Comparison of ENCODE assay signal across 8 mouse cellular contexts in the genomic region with DNA sequence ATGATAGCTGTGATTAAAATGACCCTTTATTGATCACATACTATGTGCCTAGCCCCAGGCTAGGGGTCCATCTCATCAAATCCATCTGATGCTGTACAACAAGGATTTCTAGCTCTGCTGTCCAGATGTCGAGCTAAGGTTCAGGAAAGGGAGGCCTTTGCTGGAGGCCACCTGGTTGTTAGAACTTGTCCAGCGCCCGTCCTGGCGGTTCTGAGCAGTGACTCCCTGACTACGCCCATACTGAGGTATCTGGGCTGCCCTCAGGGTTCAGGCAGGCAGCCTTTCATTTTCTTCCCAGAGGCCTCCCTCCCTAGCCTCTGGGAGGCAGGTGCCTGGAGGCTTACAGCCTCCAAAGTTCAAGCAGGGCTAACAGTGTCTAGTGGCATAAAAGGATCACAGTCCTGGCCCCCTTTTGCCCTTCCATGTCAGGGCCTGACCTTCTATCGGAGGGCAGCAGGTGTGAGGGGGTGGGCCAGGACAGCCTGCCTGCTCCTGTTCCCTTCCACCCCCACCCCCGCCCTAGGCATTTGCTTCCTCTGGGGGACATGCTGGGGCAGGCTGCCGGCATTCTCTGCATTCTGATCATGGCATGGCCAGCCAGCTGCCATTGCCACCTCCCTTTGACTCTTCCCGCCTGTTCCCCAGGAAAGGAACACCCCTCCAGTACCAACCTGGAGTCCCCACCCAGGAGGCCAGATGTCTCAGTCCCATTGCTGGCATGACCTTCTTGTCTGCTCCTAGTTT. TPM values are rescaled to one million over a fixed set of nuclear protein-coding genes. Genes with fewer than 3 reads are reported as not detected.
A peak's percentile ranks its signal among the peaks of the same experiment; 100 is the strongest.
DNase-seq lines count a peak whose midpoint lies in the region; ATAC-seq and TF ChIP-seq lines count a peak whose summit lies in the region.

No protein-coding gene starts in this region.

- TF ChIP-seq POLR2A in limb, embryonic 14.5 days (IDR thresholded peaks at IDR 0.05; ENCODE audit: borderline replicate concordance, extremely low read depth, insufficient read depth, insufficient read length): no peak

- no peak for ATAC-seq in forebrain, embryonic 15.5 days (replicated peaks)
- no peak for ATAC-seq in limb, embryonic 14.5 days (ENCODE audit: low FRiP score, low read depth)
- ATAC-seq in stomach, postnatal 0 days (ENCODE audit: low FRiP score, low TSS enrichment): no peak

- WGBS in forebrain, embryonic 15.5 days: 67% methylated on average over 9 of the region's 9 CpGs
- 44% methylated on average over 9 of the region's 9 CpGs for WGBS in limb, embryonic 14.5 days
- WGBS in stomach, postnatal 0 days: 42% methylated on average over 9 of the region's 9 CpGs

- H3K27me3 ChIP-seq in forebrain, embryonic 15.5 days: no peaks in the 10 kb centered on the region
- H3K27me3 ChIP-seq in limb, embryonic 14.5 days (ENCODE audit: control insufficient read depth, insufficient read depth, low read length): no peaks in the 10 kb centered on the region
- no peaks in the 10 kb centered on the region for H3K27me3 ChIP-seq in stomach, postnatal 0 days (ENCODE audit: control insufficient read depth, insufficient read depth, low read length)

- H3K9me3 ChIP-seq in forebrain, embryonic 15.5 days: no peaks in the 10 kb centered on the region
- H3K9me3 ChIP-seq in limb, embryonic 14.5 days (ENCODE audit: control insufficient read depth, low read length): no peaks in the 10 kb centered on the region
- no peaks in the 10 kb centered on the region for H3K9me3 ChIP-seq in stomach, postnatal 0 days (ENCODE audit: control insufficient read depth, low read length)

- no peak overlapping the region for H3K4me2 ChIP-seq in forebrain, embryonic 15.5 days (replicated peaks)
- H3K4me2 ChIP-seq in limb, embryonic 14.5 days (replicated peaks; ENCODE audit: low read depth, low read length, severe bottlenecking): peak overlapping the region; percentile 17; the same call in 1 of the 2 replicates
- no peak overlapping the region for H3K4me2 ChIP-seq in stomach, postnatal 0 days (replicated peaks; ENCODE audit: low read depth)

- H3K4me3 ChIP-seq in forebrain, embryonic 15.5 days: no peak overlapping the region
- H3K4me3 ChIP-seq in limb, embryonic 14.5 days (replicated peaks; ENCODE audit: low read length): 0 out of 2 replicates have a peak overlapping the region, but pooled peaks have one; percentile 2
- H3K4me3 ChIP-seq in stomach, postnatal 0 days (ENCODE audit: low read depth, low read length): no peak overlapping the region

- H3K9ac ChIP-seq in forebrain, embryonic 15.5 days (replicated peaks): 0 out of 2 replicates have a peak overlapping the region, but pooled peaks have one; percentile 5
- 0 out of 2 replicates have a peak overlapping the region, but pooled peaks have one; percentile 12 for H3K9ac ChIP-seq in limb, embryonic 14.5 days (ENCODE audit: low read depth, low read length, severe bottlenecking)
- peak overlapping the region; percentile 23; the same call in 1 of the 2 replicates for H3K9ac ChIP-seq in stomach, postnatal 0 days (ENCODE audit: low read length)

- peaks cover 19% of the 10 kb centered on the region for H3K36me3 ChIP-seq in forebrain, embryonic 15.5 days
- H3K36me3 ChIP-seq in limb, embryonic 14.5 days (ENCODE audit: control insufficient read depth, insufficient read depth, low read length): peaks cover 42% of the 10 kb centered on the region
- H3K36me3 ChIP-seq in stomach, postnatal 0 days (ENCODE audit: control insufficient read depth, insufficient read depth, low read length): peaks cover 15% of the 10 kb centered on the region

- DNase-seq in ovary, postnatal 36 days (ENCODE audit: low spot score): peak; percentile 6
- DNase-seq in ovary, postnatal 10 days (ENCODE audit: low spot score): no peak
- DNase-seq in limb, embryonic 14.5 days (ENCODE audit: low spot score): no peak
- DNase-seq in stomach, postnatal 0 days (ENCODE audit: low spot score): peak; percentile 37
- DNase-seq in left cerebral cortex, adult 8-10 months (ENCODE audit: low spot score in 2 of 2): no peak
- no peak for DNase-seq in yolk sac, embryonic 10.5 days (ENCODE audit: low spot score)
- DNase-seq in thymus, postnatal 10 days (ENCODE audit: low spot score in 2 of 2): no peak

- H3K4me1 ChIP-seq in forebrain, embryonic 15.5 days: peaks cover 49% of the 10 kb centered on the region
- H3K4me1 ChIP-seq in limb, embryonic 14.5 days (ENCODE audit: control insufficient read depth, insufficient read depth, low read length): peaks cover 34% of the 10 kb centered on the region
- peaks cover 4% of the 10 kb centered on the region for H3K4me1 ChIP-seq in stomach, postnatal 0 days (replicated peaks; ENCODE audit: control insufficient read depth, insufficient read depth)

- peak; percentile 42 for TF ChIP-seq EP300 in stomach, postnatal 0 days (optimal IDR thresholded peaks at IDR 0.05)

- H3K27ac ChIP-seq in forebrain, embryonic 15.5 days (replicated peaks): no peak overlapping the region
- H3K27ac ChIP-seq in limb, embryonic 14.5 days (replicated peaks; ENCODE audit: low read depth, low read length): no peak overlapping the region
- peak overlapping the region; percentile 78 for H3K27ac ChIP-seq in stomach, postnatal 0 days (replicated peaks)

- no peak for TF ChIP-seq CTCF in stomach, postnatal 0 days (IDR thresholded peaks at IDR 0.05; ENCODE audit: low read depth)

RNA-seq across cellular contexts. Expression of a gene that starts 8.2 kb away (rescaled TPM):
- 53.2 and 54.4 TPM in 2 replicates for polyA plus RNA-seq in forebrain, embryonic 15.5 days (2015; fragmentation: Nextera tagmentation; extraction: Ambion mirVana)
- polyA plus RNA-seq in limb, embryonic 14.5 days (2012; rRNA removed): 155 and 206 TPM in 2 replicates
- 48.9 and 58.1 TPM in 2 replicates for polyA plus RNA-seq in limb, embryonic 14.5 days (2014; fragmentation: Nextera tagmentation; extraction: Ambion mirVana)
- polyA plus RNA-seq in stomach, postnatal 0 days (2015; fragmentation: Nextera tagmentation; extraction: Ambion mirVana): 15.0 and 15.9 TPM in 2 replicates
- 100 to 1,000 TPM; 196 to 238 (median 227) TPM for total RNA-seq in left cerebral cortex, adult 8-10 months (2022)

RNA-seq across cellular contexts. Expression of a gene that starts 22.1 kb away (rescaled TPM):
- polyA plus RNA-seq in forebrain, embryonic 15.5 days (2015; fragmentation: Nextera tagmentation; extraction: Ambion mirVana): 521 and 550 TPM in 2 replicates
- 266 and 343 TPM in 2 replicates for polyA plus RNA-seq in limb, embryonic 14.5 days (2012; rRNA removed)
- polyA plus RNA-seq in limb, embryonic 14.5 days (2014; fragmentation: Nextera tagmentation; extraction: Ambion mirVana): 234 and 252 TPM in 2 replicates
- polyA plus RNA-seq in stomach, postnatal 0 days (2015; fragmentation: Nextera tagmentation; extraction: Ambion mirVana): 125 and 126 TPM in 2 replicates
- total RNA-seq in left cerebral cortex, adult 8-10 months (2022): 10 to 100 TPM; 29.5 to 38.7 (median 32.2) TPM

RNA-seq across cellular contexts. Expression of a gene that starts 25.2 kb away (rescaled TPM):
- polyA plus RNA-seq in forebrain, embryonic 15.5 days (2015; fragmentation: Nextera tagmentation; extraction: Ambion mirVana): 4.8 and 5.5 TPM in 2 replicates
- 99.2 and 127 TPM in 2 replicates for polyA plus RNA-seq in limb, embryonic 14.5 days (2012; rRNA removed)
- polyA plus RNA-seq in limb, embryonic 14.5 days (2014; fragmentation: Nextera tagmentation; extraction: Ambion mirVana): 33.2 and 37.9 TPM in 2 replicates
- 8.1 and 8.8 TPM in 2 replicates for polyA plus RNA-seq in stomach, postnatal 0 days (2015; fragmentation: Nextera tagmentation; extraction: Ambion mirVana)
- 10 to 100 TPM; 61.3 to 75.7 (median 69.9) TPM for total RNA-seq in left cerebral cortex, adult 8-10 months (2022)

RNA-seq across cellular contexts. Expression of a gene that starts 25.5 kb away (rescaled TPM):
- polyA plus RNA-seq in forebrain, embryonic 15.5 days (2015; fragmentation: Nextera tagmentation; extraction: Ambion mirVana): 1.6 and 2.1 TPM in 2 replicates
- polyA plus RNA-seq in limb, embryonic 14.5 days (2012; rRNA removed): 0.99 and 1.1 TPM in 2 replicates
- 0.44 and 0.53 TPM in 2 replicates for polyA plus RNA-seq in limb, embryonic 14.5 days (2014; fragmentation: Nextera tagmentation; extraction: Ambion mirVana)
- 0.07 TPM in 1 of 2 replicates, not detected in the other for polyA plus RNA-seq in stomach, postnatal 0 days (2015; fragmentation: Nextera tagmentation; extraction: Ambion mirVana)
- total RNA-seq in left cerebral cortex, adult 8-10 months (2022): not detected

RNA-seq across cellular contexts. Expression of a gene that starts 30.2 kb away (rescaled TPM):
- polyA plus RNA-seq in forebrain, embryonic 15.5 days (2015; fragmentation: Nextera tagmentation; extraction: Ambion mirVana): 30.9 and 32.3 TPM in 2 replicates
- polyA plus RNA-seq in limb, embryonic 14.5 days (2012; rRNA removed): 4.4 and 7.9 TPM in 2 replicates
- polyA plus RNA-seq in limb, embryonic 14.5 days (2014; fragmentation: Nextera tagmentation; extraction: Ambion mirVana): 0.80 and 2.2 TPM in 2 replicates
- polyA plus RNA-seq in stomach, postnatal 0 days (2015; fragmentation: Nextera tagmentation; extraction: Ambion mirVana): 0.67 and 1.1 TPM in 2 replicates
- 10 to 100 TPM; 40.7 to 46.5 (median 42.0) TPM for total RNA-seq in left cerebral cortex, adult 8-10 months (2022)

Comparison
In these comparisons a context has a peak if more than half of its experiments do, and no peak if none do; other contexts are left out.
1. DNase-seq: peak in ovary, postnatal 36 days (single experiment) and stomach, postnatal 0 days (single experiment); none in ovary, postnatal 10 days (single experiment), limb, embryonic 14.5 days (single experiment), left cerebral cortex, adult 8-10 months (0 of 2), yolk sac, embryonic 10.5 days (single experiment) and thymus, postnatal 10 days (0 of 2).
2. Peak in every context shown above with its lines, with median percentiles within 50 percentile points of each other: H3K9ac ChIP-seq.